Mouse (Mus musculus) gastrocnemius, postnatal 14 days (tissue): ENCODE data around the gene Pcnx3. TPM values are rescaled to one million over a fixed set of nuclear protein-coding genes. Genes with fewer than 3 reads are reported as not detected.

Experiments
- DNase-seq: peaks from one replicate; pipeline ENCODE4 v3.0.0; 2021; ENCODE audit warnings: mixed read lengths
- intact Hi-C: fragments of 180-260 bp; cut with DNase I; formaldehyde crosslinking; loops from one replicate; pipeline ENCODE4 v1.15.1; 2025; ENCODE audit warnings: low total_unique reads
- total RNA-seq, 2 experiments: library from RNA; stranded (reverse); gene quantifications; 2 replicates each; pipeline ENCODE4 v1.2.3; 2021

The Pcnx3 gene
- total RNA-seq, 2 experiments from 2014 or later = 15.3 to 17.6 TPM

DNA sequence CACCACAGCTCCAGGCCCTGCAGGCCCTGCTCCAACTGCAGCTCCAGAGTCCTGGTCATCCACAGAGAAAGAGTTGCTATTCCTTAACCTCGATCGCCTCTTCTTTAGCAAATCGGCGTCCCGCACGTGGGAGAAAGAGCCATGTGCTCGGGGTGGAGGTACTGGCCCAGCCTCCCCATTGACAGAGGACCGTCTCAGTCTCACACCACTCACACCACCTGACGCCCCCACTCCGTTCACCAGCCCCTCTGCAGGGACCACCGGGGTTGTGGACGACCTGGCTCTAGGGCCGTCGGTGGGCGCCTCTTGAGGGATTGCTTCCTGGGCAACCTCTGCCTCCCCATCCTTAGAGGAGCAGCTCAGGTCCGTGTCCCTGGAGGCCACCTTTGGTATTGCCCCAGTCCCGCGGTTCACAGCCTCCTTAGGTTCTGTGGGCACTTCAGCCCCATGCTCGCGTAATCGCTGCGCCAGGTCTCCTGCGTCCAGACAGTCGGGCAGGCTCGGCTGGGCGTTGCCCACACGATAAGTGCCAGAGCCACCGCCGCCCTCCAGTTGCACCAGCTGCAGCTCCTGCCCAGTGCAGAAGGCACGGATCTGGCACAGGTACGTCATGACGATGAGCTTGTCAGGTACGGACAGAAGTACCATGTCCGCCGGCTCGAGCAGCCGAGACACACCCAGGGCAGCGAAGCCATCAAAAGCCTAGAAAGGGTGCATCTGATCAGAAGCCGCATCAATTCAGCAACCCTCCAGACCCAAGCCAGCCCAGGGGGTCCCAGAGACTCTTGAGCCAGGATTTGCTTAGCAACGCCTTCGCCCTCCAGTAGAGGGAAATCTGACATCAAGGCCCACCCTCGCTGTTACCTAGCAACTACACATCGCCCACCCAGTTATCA is 27.3 kb upstream of the Pcnx3 start:
- intact Hi-C loops = no loop called here
- no peak for DNase-seq

GRCm38 (mm10) chr19:5713730-5714129 is 25.0 kb upstream of the Pcnx3 start:
- intact Hi-C loops = loop anchor here (5.0 kb wide), 1 partner anchor 64 kb away; no protein-coding TSS in a partner anchor
- DNase-seq = peak; percentile 85

DNA sequence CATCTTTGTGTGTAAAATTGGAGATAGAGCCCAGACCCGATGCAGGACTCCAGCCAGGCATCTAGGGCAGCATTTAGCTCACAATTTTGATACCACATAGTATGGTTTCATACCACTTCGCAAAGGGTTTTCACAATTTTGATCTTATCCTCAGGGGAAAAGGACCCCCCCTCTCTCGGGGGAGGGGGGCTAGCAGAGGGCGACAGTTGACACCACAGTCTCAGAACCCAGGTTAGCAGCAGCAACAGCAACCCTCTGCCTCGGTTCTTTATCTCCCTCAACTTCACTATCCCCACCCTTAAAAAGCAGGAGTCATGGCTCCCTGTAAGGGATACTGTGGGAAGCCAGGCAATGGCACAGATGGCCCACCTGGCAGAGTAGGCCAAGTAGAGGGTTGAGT is 24.5 kb upstream of the Pcnx3 start:
- DNase-seq = no peak
- intact Hi-C loops = loop anchor here (5.0 kb wide), 1 partner anchor 64 kb away; no protein-coding TSS in a partner anchor

DNA sequence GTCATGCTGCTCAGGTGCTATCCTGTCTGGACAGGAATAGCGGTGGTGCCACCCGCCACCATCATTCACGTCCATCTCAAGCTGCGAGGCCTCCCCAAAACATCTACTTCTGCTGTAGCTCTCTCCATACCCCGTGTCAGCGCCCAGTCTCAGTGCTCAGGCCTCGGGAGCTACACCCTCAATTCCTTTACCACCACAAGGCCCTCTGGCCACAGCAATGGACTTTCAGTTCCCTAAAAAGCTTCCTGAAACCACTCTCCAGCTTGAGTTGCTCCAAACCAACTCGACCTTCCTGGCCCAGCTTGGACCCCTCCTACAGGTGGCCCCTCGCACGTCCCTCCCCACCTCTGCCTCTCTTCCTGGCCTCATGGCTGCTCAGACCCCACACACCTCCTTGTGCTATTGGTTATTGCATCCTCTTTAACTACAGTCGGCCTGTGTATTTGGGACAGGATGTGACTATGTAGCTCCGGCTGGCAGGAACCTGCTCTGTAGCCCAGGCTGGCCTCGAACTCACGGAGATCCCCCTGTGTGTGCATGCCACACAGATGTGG is 23.3 kb upstream of the Pcnx3 start:
- DNase-seq = peak; percentile 8
- intact Hi-C loops = loop anchor here (5.0 kb wide), 1 partner anchor 65 kb away; no protein-coding TSS in a partner anchor

DNA sequence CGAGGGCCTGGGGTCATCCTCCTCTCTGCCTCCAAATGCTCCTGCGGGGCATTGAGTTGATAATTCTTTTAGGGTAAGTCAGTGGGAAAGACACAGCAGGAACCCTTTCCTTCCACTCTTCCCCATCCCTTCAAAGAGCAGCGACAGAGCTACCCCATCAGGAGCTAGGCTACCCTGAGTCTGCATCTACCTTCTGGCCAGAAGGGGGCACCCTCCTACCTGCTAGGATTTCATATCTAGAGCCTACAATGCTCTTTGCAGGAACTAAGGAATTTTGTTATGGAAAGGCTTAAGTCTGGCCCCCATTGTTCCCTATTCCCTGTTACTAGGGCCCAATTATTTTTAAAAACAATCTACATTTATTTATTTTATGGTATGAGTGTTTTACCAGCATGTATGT is 22.5 kb upstream of the Pcnx3 start:
- intact Hi-C loops = loop anchor here (5.0 kb wide), 1 partner anchor 66 kb away; no protein-coding TSS in a partner anchor
- peak; percentile 77 for DNase-seq

DNA sequence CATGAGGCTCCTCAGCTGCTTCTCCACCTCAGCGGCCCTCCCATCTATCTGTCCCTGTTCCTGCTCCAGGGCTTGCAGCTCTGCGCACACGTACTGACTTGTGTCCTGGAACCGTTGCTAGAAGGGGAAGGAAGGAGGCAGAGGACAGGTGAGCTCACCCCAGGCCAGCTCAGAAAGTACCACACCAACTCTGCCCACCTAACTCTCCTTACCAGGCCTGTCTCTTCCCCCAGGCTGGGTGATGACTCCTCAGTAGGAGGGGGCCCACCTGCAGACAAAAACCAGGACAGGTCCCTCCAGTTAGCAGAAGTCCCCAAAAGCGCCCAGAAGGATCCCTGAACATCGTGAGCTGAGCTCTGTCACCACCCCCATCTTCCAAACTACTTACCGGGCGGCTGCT is 21.9 kb upstream of the Pcnx3 start:
- no peak for DNase-seq

DNA sequence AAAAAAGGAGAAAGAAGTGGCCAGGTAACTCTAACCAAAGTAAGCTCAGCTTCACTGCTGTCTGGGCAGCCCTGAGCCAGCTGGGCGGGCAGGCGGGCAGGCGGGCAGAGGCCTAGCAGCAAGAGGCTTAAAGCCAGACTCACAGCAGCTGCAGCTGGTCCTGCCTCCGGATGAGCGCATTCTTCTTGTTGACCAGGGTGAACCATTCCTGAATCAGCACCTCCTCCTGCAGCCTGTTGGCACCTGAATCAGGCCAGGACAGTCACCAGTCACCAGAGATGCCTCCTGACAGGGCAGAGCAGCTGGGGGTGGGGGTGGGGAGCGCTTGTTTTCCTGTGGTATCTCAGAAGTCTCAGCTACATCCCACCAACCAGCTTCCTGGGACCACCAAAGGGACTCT is 21.4 kb upstream of the Pcnx3 start:
- intact Hi-C loops = loop anchor here (5.0 kb wide), 1 partner anchor 67 kb away; no protein-coding TSS in a partner anchor
- DNase-seq = peak; percentile 59

More for the DNA sequence above, 21.9 kb upstream of the Pcnx3 start:
- intact Hi-C loops = loop anchor here (5.0 kb wide), 1 partner anchor 67 kb away; no protein-coding TSS in a partner anchor

GRCm38 (mm10) chr19:5704801-5705571 is 16.3 kb upstream of the Pcnx3 start:
- DNase-seq = peak; percentile 55
- intact Hi-C loops = no loop called here

DNA sequence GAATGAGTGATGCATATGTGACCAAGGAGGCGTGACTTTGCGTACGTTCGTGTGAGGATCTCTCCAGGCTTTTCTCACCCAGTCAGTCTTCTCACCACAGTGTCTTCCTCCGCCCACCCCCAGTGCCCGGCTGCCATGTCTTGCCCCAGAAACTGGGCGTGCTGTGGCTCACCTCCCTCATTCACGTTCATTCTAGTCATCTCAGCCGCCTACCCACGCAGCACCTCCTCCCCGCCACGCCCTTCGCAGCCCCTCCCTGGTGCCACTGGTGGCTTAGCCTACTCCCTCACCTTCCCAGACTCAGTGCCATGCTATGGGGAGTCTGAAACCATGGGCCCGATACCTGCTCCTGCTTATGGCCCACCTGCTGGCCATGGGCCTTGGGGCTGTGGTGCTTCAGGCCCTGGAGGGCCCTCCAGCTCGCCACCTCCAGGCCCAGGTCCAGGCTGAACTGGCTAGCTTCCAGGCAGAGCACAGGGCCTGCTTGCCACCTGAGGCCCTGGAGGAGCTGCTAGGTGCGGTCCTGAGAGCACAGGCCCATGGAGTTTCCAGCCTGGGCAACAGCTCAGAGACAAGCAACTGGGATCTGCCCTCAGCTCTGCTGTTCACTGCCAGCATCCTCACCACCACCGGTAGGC is 15.6 kb upstream of the Pcnx3 start, which contains the start of gene Kcnk7:
Kcnk7 (plus strand) TSS at position 205 of the 638 bp plus-strand sequence.
- no peak for DNase-seq
- intact Hi-C loops = no loop called here

- DNase-seq = no peak
- intact Hi-C loops = no loop called here
Observed at GRCm38 (mm10) chr19:5695849-5696462, 7.2 kb upstream of the Pcnx3 start.

DNA sequence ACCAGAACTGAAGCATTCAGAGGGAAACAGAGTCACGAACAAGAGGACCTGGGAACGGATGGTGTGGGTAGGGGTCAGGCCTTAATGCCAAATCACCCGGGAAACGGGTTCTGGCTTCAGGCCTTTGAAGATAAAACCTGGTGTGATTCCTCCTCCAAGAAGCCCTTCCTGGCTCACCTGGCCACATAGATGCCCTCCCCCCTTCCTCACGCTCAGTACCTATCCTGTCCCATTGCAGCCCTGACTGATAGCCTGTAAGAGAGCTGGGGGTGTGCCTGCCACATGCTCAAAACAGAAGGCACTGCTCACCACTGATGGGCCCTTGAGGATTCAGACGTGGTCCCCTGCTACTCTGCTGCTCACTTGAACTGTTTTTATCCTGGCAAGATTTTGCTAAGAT is 5.1 kb upstream of the Pcnx3 start:
- no peak for DNase-seq
- intact Hi-C loops = no loop called here

GRCm38 (mm10) chr19:5692913-5693396 is 4.2 kb upstream of the Pcnx3 start:
- no peak for DNase-seq
- intact Hi-C loops = no loop called here

GRCm38 (mm10) chr19:5692086-5692912 is 3.6 kb upstream of the Pcnx3 start:
- intact Hi-C loops = no loop called here
- peak; percentile 72 for DNase-seq

GRCm38 (mm10) chr19:5691601-5692000 is 2.9 kb upstream of the Pcnx3 start:
- intact Hi-C loops = no loop called here
- DNase-seq = no peak

GRCm38 (mm10) chr19:5690343-5690735 is 1.6 kb upstream of the Pcnx3 start:
- intact Hi-C loops = no loop called here
- DNase-seq = no peak

DNA sequence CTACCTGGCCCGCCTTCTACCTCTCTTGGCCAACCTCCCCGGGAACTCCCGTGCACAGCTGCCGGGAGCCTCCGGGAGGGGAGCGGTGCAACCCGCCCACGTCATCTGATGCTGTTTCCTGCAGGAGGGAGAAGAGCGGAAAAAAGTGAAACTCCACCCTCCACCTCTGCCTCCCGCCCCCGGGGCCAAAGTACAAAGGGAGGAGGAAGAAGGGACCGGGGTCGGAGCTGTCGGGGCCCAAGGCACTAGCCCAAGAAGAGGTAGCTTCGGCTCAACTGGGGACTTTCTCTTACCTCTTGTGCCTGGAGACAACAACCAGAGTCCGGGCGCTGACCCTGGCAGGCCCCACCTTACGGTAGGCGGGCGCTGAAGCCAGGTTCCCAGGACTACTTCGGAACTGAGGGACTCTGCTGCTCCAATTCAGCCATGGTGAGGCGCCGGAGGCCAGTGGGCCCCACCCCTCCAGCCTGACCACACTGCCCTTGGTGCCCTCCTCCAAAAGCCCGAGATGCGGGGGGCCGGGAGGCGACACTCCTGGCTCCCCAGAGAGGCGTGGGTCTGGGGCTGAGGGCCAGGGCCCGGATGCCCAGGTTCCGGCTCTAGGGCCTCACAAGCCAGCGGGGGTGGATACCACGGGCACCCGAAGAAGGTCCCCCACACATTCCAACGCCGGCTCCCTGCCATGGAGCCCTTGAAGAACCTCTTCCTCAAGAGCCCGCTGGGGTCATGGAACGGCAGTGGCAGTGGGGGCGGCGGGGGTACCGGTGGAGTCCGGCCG is 1.0 kb upstream of the Pcnx3 start:
- intact Hi-C loops = no loop called here
- peak; percentile 89 for DNase-seq

- intact Hi-C loops = no loop called here
- DNase-seq = no peak
Observed at GRCm38 (mm10) chr19:5689088-5689428, 350 bp upstream of the Pcnx3 start.
